Mouse (Mus musculus) thymus, postnatal 4 days (tissue): ENCODE data around the gene Ost4.

ENCODE experiments used
- DNase-seq: peaks from one replicate; pipeline ENCODE4 v3.0.0; 2021

Ost4 gene

DNA sequence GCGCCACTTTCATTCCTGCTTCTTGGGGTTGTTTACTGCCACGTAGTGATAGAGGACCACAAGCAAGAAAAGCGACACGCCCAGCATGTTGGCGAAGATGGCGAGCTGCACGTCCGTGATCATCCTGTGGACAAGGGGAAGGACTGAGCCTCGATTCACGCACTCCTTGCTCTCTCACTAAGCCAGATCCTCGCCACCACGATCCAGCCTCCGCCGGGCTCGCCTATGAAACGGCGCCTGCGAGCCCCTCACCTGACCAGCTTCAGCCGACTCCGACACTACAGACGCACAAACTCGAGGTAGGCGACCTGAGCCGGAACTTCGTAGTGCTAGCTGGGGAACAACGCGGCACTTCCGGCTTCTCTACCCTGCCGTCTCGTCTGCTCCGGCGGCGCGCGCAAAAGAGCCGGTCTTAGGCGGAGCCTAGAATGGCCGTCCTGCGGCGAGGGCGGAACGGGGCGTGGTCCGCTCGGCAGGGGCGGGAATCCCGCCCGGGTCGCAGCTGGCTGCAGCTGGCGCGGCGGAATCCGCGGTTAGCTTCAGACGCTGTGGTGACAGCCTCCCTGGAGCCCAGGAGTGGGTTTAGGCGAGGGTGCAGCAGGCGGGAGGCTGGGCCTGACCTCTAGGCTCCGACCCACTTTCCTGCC lies at the start of gene Ost4:
Ost4 (minus strand) TSS at position 376 of the 647 bp plus-strand sequence.
- peak; percentile 98 for DNase-seq

- DNase-seq, result no peak
These were observed 48.2 kb upstream of the Ost4 start for GRCm38 (mm10) chr5:30955751-30956150.

DNA sequence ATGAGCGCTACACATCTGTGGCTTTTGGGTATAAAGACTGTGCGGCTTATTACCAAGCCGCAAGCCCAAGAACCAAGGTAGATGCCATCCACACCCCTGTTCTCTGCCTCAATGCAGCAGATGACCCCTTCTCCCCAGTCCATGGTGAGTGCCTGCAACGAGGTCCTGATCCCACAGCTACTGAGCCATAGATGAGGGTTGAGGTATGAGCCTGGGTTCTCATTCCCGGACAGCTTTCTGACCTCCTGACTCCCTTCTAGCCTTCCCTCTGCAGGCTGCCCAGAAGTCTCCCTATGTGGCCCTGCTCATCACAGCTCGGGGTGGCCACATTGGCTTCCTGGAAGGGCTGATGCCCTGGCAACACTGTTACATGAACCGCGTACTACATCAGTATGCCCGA lies 47.0 kb upstream of the Ost4 start:
- DNase-seq, result no peak

DNA sequence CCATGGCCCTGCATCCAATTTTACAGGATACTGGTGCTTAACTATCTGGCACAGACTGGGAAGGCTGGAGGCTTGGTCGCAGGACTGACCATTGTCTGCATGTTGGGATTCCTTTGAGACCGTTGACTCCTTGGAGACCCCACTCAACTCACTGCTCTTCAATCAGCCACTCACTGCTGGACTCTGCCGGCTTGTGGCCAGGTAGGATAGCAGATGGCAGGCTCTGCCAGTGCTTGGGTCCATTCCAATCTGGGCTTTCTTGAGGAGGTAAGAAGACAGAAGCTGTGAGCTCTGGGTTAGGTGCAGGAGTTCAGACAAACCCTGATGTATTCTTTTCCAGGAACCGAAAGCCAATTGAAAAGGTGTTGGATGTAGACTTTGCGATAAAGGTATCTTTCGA lies 46.5 kb upstream of the Ost4 start:
- DNase-seq, result no peak

- DNase-seq, result no peak
These were observed 45.0 kb upstream of the Ost4 start for GRCm38 (mm10) chr5:30952551-30952950.

GRCm38 (mm10) chr5:30951706-30952105 lies 44.1 kb upstream of the Ost4 start:
- no peak for DNase-seq

DNA sequence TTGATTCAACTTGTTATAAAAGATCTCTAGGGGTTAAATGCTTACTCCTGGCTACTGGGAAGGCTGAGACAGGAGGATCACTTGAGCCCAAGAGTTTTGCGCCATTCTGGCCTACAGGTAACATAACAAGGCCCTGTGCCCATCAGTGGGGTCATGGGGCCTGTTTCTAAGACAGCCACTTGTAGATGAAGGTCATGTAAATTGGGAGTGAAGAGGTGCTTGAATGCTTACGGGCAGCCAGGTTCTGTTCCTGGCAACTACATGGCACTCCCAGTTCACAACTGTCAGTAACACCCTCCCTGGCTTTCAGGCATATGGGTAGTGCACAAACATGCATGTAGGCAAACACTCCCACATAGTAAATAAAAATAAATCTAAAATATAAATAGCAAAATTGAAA lies 43.3 kb upstream of the Ost4 start:
- no peak for DNase-seq

DNA sequence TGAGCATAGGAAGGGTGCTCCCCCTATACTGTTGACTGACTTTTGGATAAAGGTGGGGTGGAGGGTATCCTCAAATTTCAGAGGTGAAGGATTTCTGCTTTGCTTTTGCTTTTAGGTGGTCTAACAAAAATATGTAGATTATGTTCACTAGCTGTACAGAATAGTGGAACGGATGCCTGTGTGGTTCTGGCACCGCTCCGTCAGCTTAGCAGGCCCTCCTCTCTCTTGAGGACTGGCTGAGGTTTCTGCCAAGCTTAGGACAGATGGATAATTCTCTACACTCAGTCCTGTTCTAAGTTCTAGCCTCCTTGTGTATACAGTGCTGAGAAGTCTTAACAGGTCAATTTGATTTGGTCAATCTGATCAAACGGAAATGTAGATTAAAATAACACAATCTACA lies 42.9 kb upstream of the Ost4 start:
- no peak for DNase-seq

GRCm38 (mm10) chr5:30949654-30950326 lies 42.2 kb upstream of the Ost4 start:
- DNase-seq, result peak; percentile 97

- DNase-seq, result no peak
These were observed 41.0 kb upstream of the Ost4 start for GRCm38 (mm10) chr5:30948620-30949019.

DNA sequence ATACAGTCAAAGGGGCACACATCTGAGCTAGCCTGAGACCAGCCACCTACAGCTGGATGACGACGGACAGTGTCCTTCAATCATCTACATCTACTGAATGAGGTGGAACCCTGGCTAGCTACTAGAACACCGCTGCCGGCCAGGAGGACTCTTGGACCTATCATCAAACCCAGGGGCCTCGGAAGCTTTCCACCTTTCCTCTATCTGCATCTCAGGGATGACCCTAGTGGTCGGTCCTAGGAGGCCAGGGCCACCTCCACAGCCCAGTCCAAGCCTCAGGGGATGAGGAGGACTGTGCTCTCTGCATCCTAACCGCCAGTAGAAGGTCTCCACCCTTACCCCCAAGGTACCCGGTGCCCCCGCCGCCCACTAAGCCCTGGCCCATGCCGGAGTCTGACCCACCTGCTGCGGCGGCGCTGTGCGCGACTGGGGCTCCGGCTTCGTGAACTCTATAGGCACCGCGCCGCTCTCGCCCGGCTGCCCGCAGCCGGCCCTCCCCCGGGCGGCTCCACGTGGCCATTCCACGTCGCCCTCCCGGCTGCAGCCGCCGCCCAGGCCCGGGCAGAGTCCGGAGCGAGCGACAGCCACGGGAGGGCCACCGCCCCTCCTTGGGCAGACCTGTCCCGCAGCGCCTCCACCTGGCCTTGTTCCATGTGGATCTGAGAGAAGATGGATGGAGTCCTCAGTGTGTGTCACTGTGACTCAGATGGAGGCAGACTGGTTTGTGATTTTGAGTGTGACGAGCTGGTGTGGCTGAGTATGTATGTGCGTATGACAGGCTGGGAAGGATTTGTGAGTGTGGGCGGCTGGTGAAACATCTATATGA lies 37.6 kb upstream of the Ost4 start, which contains the start of gene Cgref1:
Cgref1 (minus strand) TSS at position 636 of the 826 bp plus-strand sequence.
- DNase-seq, result peak; percentile 66

- DNase-seq, result no peak
These were observed 36.8 kb upstream of the Ost4 start for GRCm38 (mm10) chr5:30944344-30944743.

DNA sequence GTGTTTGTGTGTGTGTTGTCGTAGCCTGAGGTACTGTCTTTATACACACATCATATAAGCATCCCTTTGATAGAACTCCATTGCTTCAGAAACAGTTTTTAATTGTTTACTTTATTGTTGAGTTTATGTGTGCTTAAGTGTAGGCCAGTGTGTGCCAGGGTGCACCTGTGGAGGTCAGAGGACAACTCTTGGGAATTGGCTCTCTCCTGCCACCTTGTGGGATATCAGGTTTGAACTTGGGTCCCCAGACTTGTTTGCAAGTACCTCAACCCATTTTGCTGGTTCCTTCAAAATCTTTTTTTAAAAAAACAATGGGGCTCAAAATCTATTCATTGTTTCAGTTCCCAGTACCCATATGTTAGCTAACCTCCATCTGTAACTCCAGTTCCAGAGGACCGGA lies 35.4 kb upstream of the Ost4 start:
- peak; percentile 72 for DNase-seq

- DNase-seq, result no peak
These were observed 27.3 kb upstream of the Ost4 start for GRCm38 (mm10) chr5:30934725-30935461.

DNA sequence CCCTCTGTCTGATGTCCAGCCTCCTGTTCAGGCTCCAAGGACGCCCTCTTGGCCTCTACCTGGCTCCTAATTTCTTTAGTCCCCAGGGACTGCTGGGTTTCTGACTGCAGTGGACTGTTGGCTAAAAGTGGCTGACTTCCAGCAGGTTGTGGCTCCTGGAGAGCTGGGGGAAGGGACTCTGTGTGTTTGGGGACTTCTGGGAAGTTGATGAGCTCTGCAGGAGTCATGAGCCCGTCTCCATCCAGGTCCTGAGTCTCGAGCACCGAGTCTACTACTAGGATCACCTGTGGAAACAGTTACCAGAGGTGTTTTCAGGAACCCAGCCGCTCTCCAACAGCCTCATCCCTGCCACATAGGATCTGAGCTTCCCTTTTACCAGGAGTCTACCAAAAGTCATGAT lies 26.1 kb upstream of the Ost4 start:
- DNase-seq, result no peak

DNA sequence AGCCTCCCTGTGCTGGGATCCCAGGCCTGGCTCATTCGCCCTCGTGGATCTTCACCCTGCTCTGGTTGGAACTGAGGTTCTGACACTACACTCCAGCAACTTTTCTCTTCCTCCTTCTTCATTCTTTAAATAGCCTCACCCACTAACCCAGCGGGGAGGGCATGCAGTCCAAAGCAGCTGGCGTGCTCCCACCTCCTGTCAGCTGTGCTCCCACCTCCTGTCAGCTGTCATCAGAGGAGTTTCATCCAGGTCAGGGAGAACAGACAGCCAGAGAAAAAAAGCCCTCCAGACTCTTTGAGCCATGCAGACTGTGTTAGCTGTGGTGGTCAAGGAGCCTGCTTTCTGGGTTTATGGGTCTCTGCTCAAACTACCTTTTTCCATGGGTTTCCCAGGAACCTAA lies 23.8 kb upstream of the Ost4 start:
- DNase-seq, result no peak

DNA sequence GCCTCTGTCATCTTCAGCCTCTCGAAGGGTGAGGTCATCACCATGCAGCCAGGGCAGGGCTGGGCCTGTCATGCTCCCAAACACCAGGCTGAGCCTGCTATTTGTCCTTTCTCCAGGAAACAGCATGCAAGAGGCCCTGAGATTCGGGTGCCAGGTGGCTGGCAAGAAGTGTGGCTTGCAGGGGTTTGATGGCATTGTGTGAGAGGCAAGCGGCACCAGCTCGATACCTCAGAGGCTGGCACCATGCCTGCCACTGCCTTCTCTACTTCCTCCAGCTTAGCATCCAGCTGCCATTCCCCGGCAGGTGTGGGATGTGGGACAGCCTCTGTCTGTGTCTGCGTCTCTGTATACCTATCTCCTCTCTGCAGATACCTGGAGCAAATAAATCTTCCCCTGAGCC lies 23.3 kb upstream of the Ost4 start:
- DNase-seq, result no peak

GRCm38 (mm10) chr5:30930121-30930520 lies 22.5 kb upstream of the Ost4 start:
- DNase-seq, result peak; percentile 80

DNA sequence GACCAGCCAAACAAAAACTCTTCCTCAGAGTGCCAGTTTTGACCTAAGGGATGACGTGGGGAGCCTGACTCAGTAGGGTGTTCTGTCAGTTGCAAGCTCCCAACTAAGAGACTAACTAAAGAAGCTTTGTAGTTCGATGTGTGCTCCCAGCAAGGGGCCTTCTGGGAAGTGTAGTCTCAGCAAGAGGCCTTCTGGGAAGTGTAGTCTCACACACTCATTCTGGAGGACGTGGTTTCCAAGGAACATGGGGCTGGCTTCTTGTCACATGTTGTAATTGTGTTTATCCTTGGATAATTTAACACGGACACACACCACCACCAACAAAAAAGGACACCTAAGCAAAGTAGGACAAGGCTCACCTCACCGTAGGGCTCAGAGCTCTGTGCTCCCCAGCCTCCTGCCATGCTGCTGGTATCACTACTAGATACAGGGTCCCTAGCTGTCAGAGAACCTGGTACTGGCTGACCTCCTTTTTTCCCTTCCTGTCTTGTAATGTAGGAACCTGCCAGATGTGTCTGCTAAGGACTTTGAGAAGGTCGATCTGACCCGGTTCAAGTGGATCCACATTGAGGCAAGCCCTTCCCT lies 20.4 kb upstream of the Ost4 start:
- no peak for DNase-seq

GRCm38 (mm10) chr5:30926073-30926472 lies 18.5 kb upstream of the Ost4 start:
- DNase-seq, result no peak

DNA sequence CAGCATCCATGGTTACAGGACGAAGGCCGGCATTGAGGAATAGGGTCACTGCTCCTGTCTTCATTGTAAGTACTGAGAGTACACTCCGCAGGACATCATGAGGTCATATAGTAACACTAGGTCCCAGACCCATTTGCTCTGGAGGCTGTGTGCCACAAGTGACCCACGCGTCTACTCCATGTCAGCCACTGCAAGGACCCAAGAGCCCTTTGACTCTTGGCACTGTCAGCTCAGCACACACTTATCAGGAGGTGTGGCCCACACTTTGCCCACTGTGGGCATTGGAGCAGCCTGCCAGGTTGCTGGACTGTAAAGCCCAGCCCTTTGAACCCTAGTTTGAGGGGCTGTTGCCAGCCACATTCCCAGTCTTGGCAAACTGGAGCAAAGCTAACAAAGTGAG lies 17.6 kb upstream of the Ost4 start:
- DNase-seq, result no peak

DNA sequence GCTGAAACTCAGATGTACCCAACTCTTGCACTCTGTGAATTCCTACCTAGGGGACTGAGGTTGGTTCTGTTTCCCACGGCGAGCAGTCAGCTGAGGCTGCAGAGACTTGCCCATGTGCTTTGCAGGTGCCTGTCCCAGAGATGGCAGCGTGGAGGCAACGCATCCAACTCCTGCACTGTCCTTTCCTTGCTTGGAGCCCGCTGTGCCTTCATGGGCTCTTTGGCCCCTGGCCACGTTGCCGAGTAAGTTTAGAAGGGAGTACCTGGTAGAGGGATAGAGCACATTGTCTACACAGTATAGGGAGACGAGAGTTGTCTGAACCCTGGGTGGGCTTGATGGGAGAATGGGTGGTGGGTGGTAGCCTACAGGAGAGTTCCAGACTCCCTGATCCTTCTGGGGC lies 17.0 kb upstream of the Ost4 start:
- no peak for DNase-seq

GRCm38 (mm10) chr5:30923119-30923518 lies 15.5 kb upstream of the Ost4 start:
- DNase-seq, result no peak
